Mouse (Mus musculus) Muller cell, postnatal 12 days (primary cell): ENCODE data around the gene Hdac5.
A peak's percentile ranks its signal among the peaks of the same experiment; 100 is the strongest.

Experiments used
- DNase-seq: peaks from one replicate; pipeline ENCODE4 v3.0.0-alpha.2; 2015; ENCODE audit errors: inconsistent ontology term

The Hdac5 gene

DNA sequence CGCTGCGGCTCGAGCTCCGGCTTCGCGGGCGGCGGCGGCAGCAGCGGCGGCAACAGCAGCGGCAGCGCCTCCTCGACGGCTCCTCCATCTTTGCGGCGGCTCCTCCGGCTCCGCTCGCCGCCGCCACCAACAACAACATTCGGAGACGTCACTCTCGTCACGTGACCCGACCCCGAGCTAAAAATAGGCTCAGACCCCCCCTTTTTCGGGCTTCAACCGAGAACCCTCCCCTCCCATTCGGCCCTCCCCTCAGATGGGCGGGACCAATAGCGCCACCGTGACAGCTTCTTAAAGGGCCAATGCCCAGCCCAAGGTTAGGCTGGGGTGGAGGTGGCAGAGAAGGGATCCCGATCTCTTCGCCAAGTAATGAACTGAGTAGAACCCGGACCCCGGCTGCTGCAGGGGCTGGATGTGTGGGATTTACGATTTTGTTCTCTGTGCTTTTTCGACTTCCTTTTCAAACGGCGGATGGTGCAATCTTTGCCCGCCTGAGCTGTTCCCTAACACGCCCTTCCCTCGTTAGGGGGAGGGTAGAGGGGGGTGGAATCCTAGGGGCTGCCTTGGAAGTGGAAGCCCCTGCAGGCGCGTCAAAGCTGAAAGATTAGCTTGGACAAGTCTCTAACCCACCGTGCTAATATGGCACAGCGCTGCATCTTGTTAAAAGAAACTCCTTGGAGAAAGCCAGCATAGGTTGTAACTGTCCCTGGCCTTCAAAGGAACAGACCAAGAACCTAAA is at the start of gene Hdac5:
Gene Hdac5 (minus strand): TSS at position 161 of the 736 bp plus-strand sequence.
- DNase-seq: peak; percentile 98

DNA sequence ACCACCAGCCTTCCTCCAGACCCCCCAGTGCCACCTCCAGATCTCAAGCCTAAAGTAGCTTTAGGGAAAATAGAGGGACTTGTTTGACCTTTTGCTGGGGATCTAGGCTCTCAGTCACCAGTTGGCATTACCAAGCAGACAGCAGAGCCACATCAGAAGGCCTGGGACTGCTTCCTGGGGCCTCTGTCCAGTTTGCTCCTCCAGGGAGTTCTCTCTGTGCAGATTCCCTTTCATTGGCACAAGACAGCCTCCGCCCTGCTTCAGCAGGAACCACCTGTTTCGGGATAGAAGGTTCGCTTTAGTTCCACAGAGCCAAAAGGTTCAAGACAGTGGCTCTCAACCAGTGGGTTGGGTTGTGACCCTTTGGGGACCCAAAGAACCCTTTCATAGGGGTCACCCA is 49.6 kb upstream of the Hdac5 start:
- DNase-seq: no peak

DNA sequence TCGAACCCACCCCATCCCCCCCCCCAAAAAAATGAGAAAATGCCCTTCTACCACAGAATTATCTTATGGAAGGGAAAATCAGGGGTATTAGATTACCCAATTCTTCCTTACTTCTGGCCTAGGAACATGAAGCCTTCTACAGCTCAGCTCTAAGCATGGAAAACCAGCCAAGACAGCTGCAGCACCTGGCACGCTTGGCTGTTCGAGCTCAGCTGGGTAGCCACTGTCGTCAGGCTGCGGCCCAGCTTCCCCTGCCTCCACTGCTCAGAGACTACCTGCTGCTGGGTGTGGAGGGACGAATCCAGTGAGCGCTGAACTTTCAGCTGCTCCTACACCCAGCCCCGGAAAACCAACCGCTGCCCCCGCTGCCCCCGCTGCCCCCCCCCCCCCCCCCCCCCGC is 47.8 kb upstream of the Hdac5 start:
- no peak for DNase-seq

DNA sequence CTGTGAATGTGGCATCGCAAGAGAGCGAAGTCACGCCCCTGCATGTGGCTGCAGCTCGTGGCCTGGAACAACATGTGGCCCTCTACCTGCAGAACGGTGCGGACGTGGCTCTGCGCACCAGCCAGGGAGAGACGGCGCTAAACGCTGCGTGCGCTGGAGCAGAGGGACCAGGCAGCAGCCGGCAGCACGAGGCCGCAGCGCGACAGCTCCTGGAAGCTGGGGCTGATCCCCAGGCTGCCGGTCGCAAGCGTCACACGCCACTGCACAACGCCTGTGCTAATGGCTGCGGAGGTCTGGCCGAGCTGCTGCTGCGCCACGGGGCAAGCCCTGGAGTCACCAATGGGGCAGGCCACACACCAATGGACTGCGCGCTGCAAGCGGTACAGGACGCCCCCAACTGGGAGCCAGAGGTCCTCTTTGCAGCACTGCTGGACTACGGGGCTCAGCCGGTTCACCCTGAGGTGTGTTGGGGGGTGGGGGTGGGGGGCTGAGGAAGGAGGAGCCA is 46.5 kb upstream of the Hdac5 start:
- peak; percentile 51 for DNase-seq

DNA sequence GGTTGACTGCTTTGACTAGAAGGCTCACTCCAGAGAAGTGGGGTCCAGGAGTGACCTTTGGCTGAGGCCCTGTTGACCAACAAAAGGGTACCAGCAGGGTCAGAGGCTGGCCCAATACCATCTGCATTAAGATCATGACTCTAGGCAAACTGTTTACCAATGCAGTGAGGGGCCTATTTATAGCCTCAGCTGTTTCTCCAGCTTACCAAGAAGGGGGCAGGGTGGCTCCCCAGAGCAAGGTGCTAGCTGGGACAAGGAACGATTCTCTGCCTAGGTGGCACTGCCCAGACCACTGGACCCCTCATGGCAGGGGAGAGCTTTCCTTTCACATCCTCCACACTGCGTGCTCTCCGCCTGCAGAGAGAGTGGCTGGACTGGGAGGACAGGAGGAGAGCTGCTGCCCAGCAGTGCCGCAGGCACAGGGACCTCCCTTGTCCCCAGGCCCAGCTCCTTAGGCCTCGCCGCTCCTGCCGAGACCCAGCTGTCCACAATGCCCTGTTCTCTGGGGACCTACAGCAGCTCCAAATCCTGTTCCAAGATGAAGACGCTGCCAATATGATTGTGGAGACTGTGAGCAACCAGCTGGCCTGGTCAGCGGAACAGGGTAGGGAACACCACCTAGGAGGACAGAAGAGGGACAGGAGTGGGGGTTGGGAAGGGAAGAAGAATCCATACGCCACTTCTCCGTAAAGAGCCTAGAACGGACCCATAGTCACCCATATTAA is 38.7 kb upstream of the Hdac5 start, which contains the start of gene Asb16:
Gene Asb16 (plus strand): TSS at position 224 of the 725 bp plus-strand sequence.
- DNase-seq: no peak

DNA sequence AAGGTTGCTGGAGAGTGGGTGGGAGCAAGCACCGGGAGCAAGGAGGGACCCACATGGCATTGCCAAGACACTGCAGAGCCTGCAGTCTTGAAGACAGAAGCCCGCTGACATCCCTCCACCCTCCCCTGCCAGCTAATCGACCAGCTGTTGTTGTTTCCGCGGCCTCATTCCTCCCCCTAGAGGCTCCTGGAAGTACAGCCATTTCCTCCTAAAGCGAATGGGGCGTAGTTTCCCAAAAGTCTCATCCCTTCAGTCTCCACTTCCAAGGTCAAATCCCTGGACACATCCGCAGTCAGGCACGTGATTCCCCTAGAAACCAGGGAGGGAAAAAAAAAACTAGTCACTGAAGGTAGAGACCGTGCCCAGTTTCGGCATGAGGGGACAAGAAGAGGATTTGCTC is 37.5 kb upstream of the Hdac5 start:
- DNase-seq: peak; percentile 64

DNA sequence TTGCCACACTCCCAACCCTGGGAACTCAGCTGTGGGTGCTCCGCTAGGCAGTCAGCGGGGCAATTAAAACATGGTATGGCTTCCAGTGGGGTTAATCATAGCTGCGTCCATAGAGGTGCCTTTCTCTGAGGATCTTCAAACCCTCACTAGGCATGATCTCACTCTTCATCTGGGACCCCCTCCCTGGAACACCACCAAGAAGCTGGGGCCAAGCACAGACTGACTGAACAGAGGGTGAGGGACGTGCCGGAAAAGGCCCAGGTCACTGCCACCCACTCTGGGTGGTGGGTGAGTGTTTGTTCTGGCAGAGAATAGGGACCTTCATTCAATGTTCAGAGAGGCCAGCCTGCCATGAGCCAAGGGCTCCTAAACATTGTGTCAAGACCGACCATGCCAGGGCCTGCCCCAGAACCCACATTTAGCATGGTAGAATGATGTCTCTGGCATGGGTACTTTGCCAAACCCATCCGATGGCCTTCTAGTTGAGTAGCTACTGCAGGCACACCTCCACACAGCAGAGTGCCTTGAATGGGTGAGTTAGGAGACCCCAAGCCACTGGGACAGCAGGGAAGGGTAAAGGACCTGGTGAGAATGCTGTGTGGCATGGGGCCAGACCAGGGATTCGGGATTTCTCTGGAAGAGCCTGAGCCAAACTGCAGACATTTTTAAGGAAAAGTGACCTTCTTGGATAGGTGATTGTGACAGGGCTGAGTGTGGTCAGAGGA is 36.8 kb upstream of the Hdac5 start:
- DNase-seq: peak; percentile 38

DNA sequence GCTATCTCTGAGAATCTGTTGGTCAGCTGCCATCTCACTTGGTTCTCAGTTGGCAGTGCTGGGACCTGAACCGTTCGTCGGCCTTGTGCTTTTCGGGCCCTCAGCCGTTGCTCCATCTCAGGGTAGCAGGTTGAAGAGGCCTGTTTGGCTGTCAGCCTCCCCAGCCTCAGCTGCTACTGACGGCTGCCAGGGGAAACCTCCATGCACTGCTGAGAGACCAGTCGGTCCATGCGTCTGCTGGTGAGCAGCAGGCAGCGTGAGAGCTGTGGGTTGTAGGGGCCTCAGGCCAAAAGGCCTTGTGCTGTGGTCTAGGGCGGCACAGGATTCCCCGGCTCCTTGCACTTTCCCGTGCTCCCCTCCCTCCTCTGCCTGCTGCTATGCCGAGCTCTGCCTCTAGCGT is 35.9 kb upstream of the Hdac5 start:
- no peak for DNase-seq

DNA sequence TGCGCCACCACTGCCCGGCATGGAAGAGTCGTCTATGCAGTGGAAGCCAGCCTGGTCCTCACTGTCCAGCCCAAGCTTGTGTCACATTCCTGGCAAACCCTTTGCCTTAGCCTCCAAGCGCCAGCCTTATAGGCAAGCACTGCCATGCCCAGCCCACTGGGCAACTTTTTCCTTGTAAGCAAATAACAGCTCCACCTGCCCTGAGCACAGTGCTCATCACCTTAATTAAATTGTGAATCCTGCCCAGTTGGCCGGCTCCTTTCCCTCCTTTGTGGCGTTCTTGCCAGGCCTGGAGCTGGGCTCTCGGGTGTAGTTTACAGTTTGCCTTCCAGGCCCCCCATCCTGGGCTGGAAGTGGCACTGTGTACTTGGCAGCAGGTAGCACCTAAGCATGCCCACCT is 33.2 kb upstream of the Hdac5 start:
- no peak for DNase-seq

DNA sequence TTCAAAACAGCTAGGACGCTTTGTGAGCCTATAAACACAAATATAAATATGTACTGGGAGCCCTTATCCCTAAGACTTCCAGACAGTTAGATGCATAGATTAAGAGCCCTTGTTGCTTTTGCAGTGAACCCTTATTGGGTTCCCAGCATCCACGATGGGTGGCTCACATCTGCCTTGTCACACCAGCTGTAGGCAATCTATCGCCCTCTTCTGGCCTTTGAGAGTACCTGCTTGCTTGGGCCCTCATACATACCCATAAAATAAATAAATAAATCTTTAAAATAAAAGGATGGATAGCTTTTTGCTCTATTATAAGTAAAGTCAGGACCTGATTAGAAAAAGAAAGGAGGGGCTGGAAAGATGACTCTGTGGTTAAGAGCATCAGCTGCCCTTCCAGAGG is 28.6 kb upstream of the Hdac5 start:
- DNase-seq: no peak

DNA sequence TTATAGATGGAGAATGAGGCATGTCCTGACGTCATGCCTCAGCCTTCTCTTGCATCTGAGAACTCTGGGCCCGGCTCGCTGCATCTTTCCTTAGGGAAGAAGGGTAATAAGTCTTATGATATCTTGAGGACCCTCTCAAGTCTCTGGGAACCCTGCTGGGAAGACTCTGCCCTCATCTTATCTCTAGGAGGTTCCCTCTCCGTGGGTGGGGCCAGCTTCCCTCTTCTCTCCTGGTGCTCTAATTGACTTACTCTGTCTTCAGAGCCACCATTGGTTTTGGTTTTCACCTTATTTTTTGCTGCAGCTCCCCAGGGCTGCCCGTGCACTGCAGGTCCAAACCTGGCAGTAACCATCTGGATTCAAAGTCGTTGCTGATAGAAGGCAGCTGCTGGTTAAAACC is 28.1 kb upstream of the Hdac5 start:
- DNase-seq: no peak

DNA sequence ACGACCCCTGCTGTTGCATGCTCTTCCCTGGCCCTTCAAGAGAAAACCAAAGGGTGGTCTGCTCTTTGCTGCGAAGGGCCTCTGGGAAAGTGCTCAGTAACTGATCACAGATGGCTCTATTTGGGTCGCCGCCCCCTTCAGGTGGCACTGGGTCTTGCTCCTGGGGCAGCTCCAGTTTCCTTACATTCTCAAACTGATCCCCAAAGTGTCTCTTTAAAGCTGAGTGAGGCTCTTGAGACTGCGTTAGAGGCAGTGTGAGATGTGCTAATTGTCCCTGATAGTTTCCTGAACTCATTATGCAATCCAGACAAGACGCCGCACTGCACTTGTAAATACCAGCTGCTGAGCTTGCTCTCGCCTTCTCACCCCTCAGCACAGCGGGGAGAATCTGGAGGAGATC is 27.5 kb upstream of the Hdac5 start:
- DNase-seq: peak; percentile 36

DNA sequence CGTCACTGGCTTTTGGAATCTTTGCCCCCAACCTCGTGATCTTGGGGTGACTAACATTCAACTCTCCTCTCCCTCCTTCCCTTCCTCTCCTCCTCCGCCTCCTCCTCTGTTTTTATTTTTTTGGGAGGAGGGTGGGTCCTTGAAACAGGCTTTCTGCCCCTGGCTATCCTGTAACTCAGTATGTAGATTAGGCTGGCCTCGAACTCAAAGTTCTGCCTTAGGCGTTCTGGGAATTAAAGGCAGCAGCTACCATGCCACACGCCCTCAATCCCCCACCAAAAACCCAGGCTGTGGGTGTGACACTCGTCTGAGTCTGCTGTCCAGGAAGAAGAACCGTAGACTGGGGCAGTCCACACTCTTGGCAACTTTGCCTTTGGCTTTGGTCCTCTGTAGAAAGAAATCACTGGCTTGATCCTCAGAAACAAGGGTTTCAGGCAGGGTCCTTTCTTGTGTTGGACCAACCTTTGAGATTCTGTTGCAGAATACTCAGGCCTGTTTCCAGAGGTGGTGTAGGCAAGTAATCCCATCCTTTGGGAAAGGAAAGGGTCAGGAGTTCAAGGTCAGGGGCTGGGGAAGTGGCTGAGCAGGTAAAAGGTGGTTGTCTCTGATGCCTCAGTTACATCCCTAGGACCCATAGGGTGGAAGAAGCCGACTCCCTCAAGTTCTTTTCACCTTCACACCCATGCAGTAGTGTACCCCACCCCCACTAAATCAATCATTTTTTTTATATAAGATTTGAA is 19.6 kb upstream of the Hdac5 start:
- DNase-seq: no peak

DNA sequence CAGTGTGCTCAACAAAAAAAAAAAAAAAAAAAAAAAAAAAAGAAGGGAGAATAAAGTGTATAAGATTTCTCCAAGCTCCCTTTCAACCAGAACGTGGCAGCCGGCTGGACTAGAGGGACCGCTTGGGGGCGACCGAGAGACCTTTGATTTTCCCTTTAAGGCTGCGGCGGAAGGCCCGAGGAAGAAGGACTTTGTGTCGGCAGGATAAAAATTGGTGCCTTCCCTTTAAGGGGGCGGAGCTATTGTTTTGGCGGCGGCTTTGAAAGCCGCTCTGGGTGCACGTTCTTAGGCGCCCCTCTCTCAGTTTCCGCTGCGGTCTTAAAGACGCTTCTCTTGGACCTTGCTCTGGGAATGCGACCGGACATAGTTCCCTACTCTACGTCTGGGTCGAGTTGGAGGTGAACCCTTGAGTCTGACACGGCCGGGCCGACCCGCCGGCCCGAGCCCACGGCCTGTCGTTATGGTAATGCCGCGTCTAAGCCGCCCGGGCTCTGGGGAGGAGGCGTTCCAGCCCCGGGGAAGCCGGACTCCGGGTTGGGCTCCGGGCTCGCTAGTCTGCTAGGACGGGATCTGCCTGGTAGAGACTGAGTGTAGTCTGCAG is 18.8 kb upstream of the Hdac5 start, which contains the start of gene BC030867:
Gene BC030867 (plus strand): TSS at position 253 of the 601 bp plus-strand sequence.
- peak; percentile 91 for DNase-seq

DNA sequence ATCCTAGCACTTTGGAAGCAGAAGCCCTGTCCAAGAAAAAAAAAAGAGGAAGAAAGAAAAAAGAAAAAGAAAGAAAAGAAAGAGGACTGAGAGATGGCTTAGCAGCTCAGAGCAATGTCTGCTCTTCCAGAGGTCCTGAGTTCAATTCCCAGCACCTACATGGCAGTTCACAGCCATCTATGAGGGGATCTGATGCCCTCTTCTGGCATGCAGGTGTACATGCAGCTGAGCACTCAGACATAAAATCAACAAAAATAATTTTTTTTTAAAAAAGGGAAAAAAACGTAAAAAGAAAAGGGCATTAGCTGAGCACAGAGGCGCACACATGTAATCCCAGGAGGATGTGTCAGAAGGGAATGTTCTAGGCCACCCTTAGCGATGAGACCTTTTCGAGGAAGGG is 16.9 kb upstream of the Hdac5 start:
- no peak for DNase-seq

DNA sequence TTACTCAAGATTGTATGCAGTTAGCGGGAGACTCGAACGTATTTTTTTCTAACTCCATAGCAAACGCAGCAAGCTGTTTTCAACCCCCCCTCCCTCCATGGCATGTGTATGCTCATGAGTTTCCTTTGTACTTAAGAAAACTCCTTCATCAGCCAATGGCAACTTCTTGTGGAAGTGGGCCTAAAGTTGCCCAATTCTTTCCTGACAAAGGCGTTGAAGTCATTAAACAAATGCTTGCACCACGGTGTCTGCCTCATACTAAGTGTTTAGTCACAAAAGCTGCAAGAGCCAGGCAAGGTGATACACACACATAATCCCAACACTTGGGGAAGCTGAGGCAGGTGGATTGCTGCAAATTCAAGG is 16.3 kb upstream of the Hdac5 start:
- DNase-seq: no peak

DNA sequence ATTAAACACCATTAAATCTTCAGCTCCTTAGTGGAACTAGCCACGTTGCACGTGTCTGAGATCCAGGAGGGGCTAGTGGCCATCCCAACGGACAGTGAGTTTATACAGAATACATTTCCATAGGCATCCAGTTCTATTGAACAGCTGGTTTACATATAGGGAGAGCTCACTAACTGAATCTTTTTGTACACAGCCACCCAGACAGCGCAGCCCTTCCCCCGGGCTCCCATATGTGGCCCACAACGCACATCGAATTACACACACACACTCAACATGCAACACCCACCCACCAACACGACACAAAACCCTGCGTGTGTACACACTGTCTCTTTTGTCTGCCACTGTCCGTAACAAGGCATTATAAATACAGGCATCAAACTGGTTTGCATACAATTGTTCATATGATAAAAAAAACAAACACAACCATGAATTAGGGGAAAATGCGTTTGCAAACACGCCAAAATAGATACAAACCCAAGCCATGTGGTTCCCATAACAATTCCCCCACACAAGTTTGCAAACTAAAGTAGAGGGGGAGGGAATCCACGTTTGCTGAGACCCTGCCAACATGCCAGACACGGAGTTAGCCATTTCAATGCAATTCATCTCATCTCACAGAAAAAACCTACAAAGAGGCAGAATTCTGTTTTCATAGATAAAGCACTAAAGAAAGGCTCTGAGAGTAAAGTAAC is 15.8 kb upstream of the Hdac5 start:
- no peak for DNase-seq

DNA sequence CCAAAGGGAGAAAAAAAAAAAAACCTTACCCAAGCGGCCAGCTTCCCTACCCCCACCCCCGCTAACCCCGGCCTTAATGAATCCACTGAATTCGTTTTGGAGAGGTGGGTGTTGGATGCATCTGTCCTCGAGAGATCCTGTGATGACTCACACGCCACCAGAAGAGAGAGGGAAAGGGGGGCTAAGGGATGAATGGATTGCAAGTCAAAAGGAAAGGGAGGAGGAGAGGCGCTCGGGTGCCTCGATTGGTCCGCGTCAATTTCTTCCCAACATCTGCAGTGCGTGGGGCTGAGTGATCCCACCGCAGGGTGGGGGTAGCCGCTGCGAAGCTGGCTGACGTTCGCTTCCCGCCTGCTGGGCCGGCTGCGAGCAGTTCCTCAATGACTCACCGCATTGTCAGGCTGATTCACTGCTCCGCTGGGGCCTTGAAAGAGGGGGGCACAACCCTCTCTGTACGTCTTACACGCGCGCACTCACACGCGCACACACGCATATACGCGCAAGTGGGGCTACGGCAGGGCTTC is 15.0 kb upstream of the Hdac5 start:
- peak; percentile 93 for DNase-seq

DNA sequence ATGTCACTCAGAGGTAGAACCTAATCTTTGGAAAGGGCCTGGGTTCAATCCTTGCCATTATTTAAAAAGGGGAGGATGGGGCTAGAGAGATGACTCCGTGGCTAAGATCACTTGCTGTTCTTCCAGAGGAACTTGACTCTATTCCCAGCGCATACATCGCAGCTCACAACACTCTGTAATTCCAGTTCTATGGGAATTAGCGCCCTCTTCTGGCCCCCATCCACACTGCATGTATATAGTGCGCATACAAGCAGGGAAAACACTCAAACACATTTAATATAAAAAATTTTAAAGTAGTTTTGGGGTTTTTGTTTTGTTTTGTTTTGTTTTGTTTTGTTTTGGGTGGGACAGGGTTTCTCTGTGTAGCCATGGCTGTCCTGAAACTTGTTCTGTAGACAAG is 11.9 kb upstream of the Hdac5 start:
- DNase-seq: no peak

DNA sequence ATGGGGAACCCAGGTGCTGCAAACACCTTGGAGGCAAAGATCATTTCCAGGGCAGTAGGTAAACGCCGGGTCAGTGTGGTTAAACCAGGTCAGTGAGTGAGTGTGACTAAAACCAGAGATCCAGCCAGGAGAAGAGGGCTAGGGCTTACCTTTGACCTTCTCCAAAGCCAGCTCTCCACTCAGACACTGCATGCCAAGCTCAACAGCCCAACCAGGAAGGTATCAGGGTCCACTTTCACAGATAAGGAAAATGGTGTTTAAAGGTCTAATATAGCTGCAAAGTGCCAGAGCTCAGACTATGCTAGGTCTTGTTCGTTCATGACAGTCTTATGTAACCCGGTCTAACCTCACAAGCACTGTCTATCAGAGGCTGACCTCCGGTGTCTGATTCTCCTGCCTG is 11.3 kb upstream of the Hdac5 start:
- DNase-seq: no peak
